Comparison of ENCODE assay signal across 9 mouse cellular contexts in genomic region chr5:148495173-148495572, GRCm38 (mm10). TPM values are rescaled to one million over a fixed set of nuclear protein-coding genes. Genes with fewer than 3 reads are reported as not detected.
DNase-seq lines count a peak whose midpoint lies in the region; ATAC-seq and TF ChIP-seq lines count a peak whose summit lies in the region.
"Had no signal": no experiment of that assay in that cellular context is flagged by ENCODE, and none has a peak within 500 bp of the region (broad histone marks: within the 10 kb centered on the region; RNA-seq: fewer than 3 reads in every experiment).

No protein-coding gene starts in this region.

- TF ChIP-seq POLR2A in MEL (IDR thresholded peaks at IDR 0.05; ENCODE audit: control insufficient read depth in 1 of 2, insufficient read depth in 1 of 2, low read depth in 1 of 2, low read length in 2 of 2, poor library complexity in 1 of 2): peak; percentile 29 to 53; a peak in 2 of 4 replicates

- no peak for TF ChIP-seq RAD21 in MEL (IDR thresholded peaks at IDR 0.05; ENCODE audit: low read depth, low read length)

- H3K27ac ChIP-seq in heart, embryonic 10.5 days: no peak overlapping the region
- H3K27ac ChIP-seq in MEL (ENCODE audit: control insufficient read depth, low read depth, low read length): peak overlapping the region; percentile 33
- H3K27ac ChIP-seq in intestine, embryonic 16.5 days (ENCODE audit: low read length): no peak overlapping the region; the same call in 1 of the 2 replicates
- no peak overlapping the region for H3K27ac ChIP-seq in neural tube, embryonic 15.5 days (replicated peaks)
- H3K27ac ChIP-seq in gastrocnemius, adult 2 months: no peak overlapping the region
- H3K27ac ChIP-seq: heart, adult 2 months had no signal

- 0 out of 2 replicates have a peak overlapping the region, but pooled peaks have one; percentile 22 for H3K4me3 ChIP-seq in heart, embryonic 10.5 days
- H3K4me3 ChIP-seq in MEL (ENCODE audit: control insufficient read depth in 1 of 2, insufficient read depth in 1 of 2, low read depth in 2 of 2, low read length in 2 of 2): peak overlapping the region; percentile 19 to 61
- no peak overlapping the region for H3K4me3 ChIP-seq in intestine, embryonic 16.5 days (ENCODE audit: low read length)
- no peak overlapping the region for H3K4me3 ChIP-seq in neural tube, embryonic 15.5 days (replicated peaks)
- no peak overlapping the region for H3K4me3 ChIP-seq in gastrocnemius, adult 2 months
- H3K4me3 ChIP-seq: heart, adult 2 months had no signal

- H3K9me3 ChIP-seq in heart, embryonic 10.5 days: no peaks in the 10 kb centered on the region
- no peaks in the 10 kb centered on the region for H3K9me3 ChIP-seq in MEL (replicated peaks; ENCODE audit: insufficient read depth, low read length)
- H3K9me3 ChIP-seq in intestine, embryonic 16.5 days (ENCODE audit: control insufficient read depth, low read length): no peaks in the 10 kb centered on the region; the same call in 1 of the 2 replicates
- H3K9me3 ChIP-seq in neural tube, embryonic 15.5 days (replicated peaks): no peaks in the 10 kb centered on the region

- H3K36me3 ChIP-seq in heart, embryonic 10.5 days: peaks cover 2% of the 10 kb centered on the region; the same call in 1 of the 2 replicates
- H3K36me3 ChIP-seq in MEL (ENCODE audit: control insufficient read depth in 1 of 2, insufficient read depth in 2 of 2, low read length in 2 of 2): peaks cover 0 to 22% of the 10 kb centered on the region in 2 experiments; a peak in 2 of 4 replicates
- no peaks in the 10 kb centered on the region for H3K36me3 ChIP-seq in intestine, embryonic 16.5 days (ENCODE audit: control insufficient read depth, insufficient read depth, low read length)
- H3K36me3 ChIP-seq in neural tube, embryonic 15.5 days: no peaks in the 10 kb centered on the region

- peak; percentile 80 for ATAC-seq in intestine, embryonic 16.5 days
- ATAC-seq in neutrophil, adult 5-6 weeks (ENCODE audit: extremely low read depth, insufficient number of reproducible peaks, low FRiP score, poor library complexity, severe bottlenecking): peak; percentile 65
- ATAC-seq in neural tube, embryonic 15.5 days (ENCODE audit: low FRiP score): no peak

- DNase-seq in heart, embryonic 10.5 days (ENCODE audit: low spot score): no peak
- no peak for DNase-seq in heart, adult 8-10 months (ENCODE audit: low spot score)
- peak; percentile 90 for DNase-seq in MEL (ENCODE audit: low read depth, low spot score)
- no peak for DNase-seq in gastrocnemius, adult 2 months
- DNase-seq in adrenal gland, adult 18-20 months (ENCODE audit: low spot score in 2 of 2): no peak

- peaks cover 6% of the 10 kb centered on the region for H3K4me1 ChIP-seq in heart, embryonic 10.5 days
- H3K4me1 ChIP-seq in MEL (ENCODE audit: control insufficient read depth in 1 of 2, insufficient read depth in 2 of 2, low read length in 2 of 2): peaks cover 10 to 21% of the 10 kb centered on the region in 2 experiments
- peaks cover 3% of the 10 kb centered on the region; the same call in 1 of the 2 replicates for H3K4me1 ChIP-seq in intestine, embryonic 16.5 days (ENCODE audit: control insufficient read depth, insufficient read depth, low read length)
- H3K4me1 ChIP-seq in neural tube, embryonic 15.5 days: peaks cover 5% of the 10 kb centered on the region; the same call in 1 of the 2 replicates

- peak overlapping the region; percentile 43 for H3K4me2 ChIP-seq in intestine, embryonic 16.5 days (ENCODE audit: low read depth, low read length)
- no peak overlapping the region for H3K4me2 ChIP-seq in neural tube, embryonic 15.5 days

- 29% methylated on average over 10 of the region's 10 CpGs for WGBS in heart, embryonic 10.5 days
- 42% methylated on average over 10 of the region's 10 CpGs for WGBS in intestine, embryonic 16.5 days
- 70% methylated on average over 10 of the region's 10 CpGs for WGBS in neural tube, embryonic 15.5 days

- intact Hi-C loops in gastrocnemius, adult 2 months (cut with DNase I): no loop called here

- no peak for TF ChIP-seq CTCF in MEL (IDR thresholded peaks at IDR 0.05 in 2 of 3, conservative IDR thresholded peaks at IDR 0.05 in 1 of 3; ENCODE audit: control insufficient read depth in 1 of 3, insufficient read depth in 1 of 3, low read depth in 2 of 3, low read length in 3 of 3, poor library complexity in 1 of 3, severe bottlenecking in 1 of 3)
- no peak for TF ChIP-seq CTCF in gastrocnemius, adult 2 months (IDR thresholded peaks at IDR 0.05)

- H3K9ac ChIP-seq in MEL (ENCODE audit: control insufficient read depth, low read depth, low read length, poor library complexity, severe bottlenecking): peak overlapping the region; percentile 35
- H3K9ac ChIP-seq in intestine, embryonic 16.5 days (ENCODE audit: low read depth, low read length): 0 out of 2 replicates have a peak overlapping the region, but pooled peaks have one; percentile 28
- no peak overlapping the region for H3K9ac ChIP-seq in neural tube, embryonic 15.5 days (replicated peaks)

- peaks cover under 1% of the 10 kb centered on the region; the same call in 1 of the 2 replicates for H3K79me2 ChIP-seq in MEL (ENCODE audit: control insufficient read depth, insufficient read depth, low read length, poor library complexity)

- TF ChIP-seq EP300 in MEL (IDR thresholded peaks at IDR 0.05; ENCODE audit: low read depth in 1 of 2, low read length in 2 of 2): peak; percentile 9 to 43; a peak in 2 of 4 replicates

- no peaks in the 10 kb centered on the region for H3K27me3 ChIP-seq in heart, embryonic 10.5 days (ENCODE audit: insufficient read depth, poor library complexity, severe bottlenecking)
- H3K27me3 ChIP-seq in MEL (ENCODE audit: control insufficient read depth in 1 of 2, insufficient read depth in 2 of 2, low read length in 2 of 2): no peaks in the 10 kb centered on the region
- H3K27me3 ChIP-seq in intestine, embryonic 16.5 days (replicated peaks; ENCODE audit: control insufficient read depth, insufficient read depth, low read length): no peaks in the 10 kb centered on the region
- no peaks in the 10 kb centered on the region for H3K27me3 ChIP-seq in neural tube, embryonic 15.5 days (replicated peaks)

TF ChIP-seq in MEL, 35 proteins besides CTCF, POLR2A, EP300 and RAD21 (continues in another document):
- peak; percentile 97 for TF ChIP-seq ZNF384 (IDR thresholded peaks at IDR 0.05; ENCODE audit: low read depth, low read length)
- no peak for TF ChIP-seq MEF2A (IDR thresholded peaks at IDR 0.05; ENCODE audit: extremely low read depth, insufficient replicate concordance, low read depth, low read length, poor library complexity, severe bottlenecking)
- no peak for TF ChIP-seq POLR2AphosphoS5 (IDR thresholded peaks at IDR 0.05; ENCODE audit: borderline replicate concordance, low read depth, low read length)
- peak; percentile 70 for TF ChIP-seq BHLHE40 (IDR thresholded peaks at IDR 0.05; ENCODE audit: borderline replicate concordance, low read depth, low read length)
- no peak for TF ChIP-seq UBTF (IDR thresholded peaks at IDR 0.05; ENCODE audit: borderline replicate concordance, insufficient read depth, low read depth, low read length)
- TF ChIP-seq MAZ (IDR thresholded peaks at IDR 0.05; ENCODE audit: low read depth, low read length): no peak
- TF ChIP-seq MYC (IDR thresholded peaks at IDR 0.05; ENCODE audit: low read depth, low read length): peak; percentile 84
- TF ChIP-seq MAX (IDR thresholded peaks at IDR 0.05; ENCODE audit: low read length): peak; percentile 47; the same call in 1 of the 2 replicates
- TF ChIP-seq TBP (IDR thresholded peaks at IDR 0.05; ENCODE audit: low read depth, low read length): peak; percentile 61
- peak; percentile 56; the same call in 1 of the 2 replicates for TF ChIP-seq ZMIZ1 (IDR thresholded peaks at IDR 0.05; ENCODE audit: low read depth, low read length)
- no peak for TF ChIP-seq MYB (IDR thresholded peaks at IDR 0.05; ENCODE audit: low read depth, low read length)
- no peak for TF ChIP-seq TAL1 (IDR thresholded peaks at IDR 0.05; ENCODE audit: low read length)
- no peak for TF ChIP-seq E2F4 (IDR thresholded peaks at IDR 0.05; ENCODE audit: borderline replicate concordance, low read depth, low read length)
- no peak for TF ChIP-seq POLR2AphosphoS2 (IDR thresholded peaks at IDR 0.05; ENCODE audit: low read length)
- peak; percentile 49 for TF ChIP-seq NELFE (IDR thresholded peaks at IDR 0.05; ENCODE audit: low read depth, low read length)
- peak; percentile 49 for TF ChIP-seq GATA1 (IDR thresholded peaks at IDR 0.05; ENCODE audit: low read depth, low read length)
- TF ChIP-seq ETS1 (IDR thresholded peaks at IDR 0.05; ENCODE audit: low read depth, low read length): peak; percentile 97
- peak; percentile 70 for TF ChIP-seq HCFC1 (IDR thresholded peaks at IDR 0.05; ENCODE audit: low read depth, low read length)
- TF ChIP-seq ZC3H11A (IDR thresholded peaks at IDR 0.05; ENCODE audit: low read depth, low read length): no peak
- no peak for TF ChIP-seq JUND (IDR thresholded peaks at IDR 0.05; ENCODE audit: low read depth, low read length)
- TF ChIP-seq SIN3A (IDR thresholded peaks at IDR 0.05; ENCODE audit: low read length): peak; percentile 90
- peak; percentile 74 for TF ChIP-seq USF1 (IDR thresholded peaks at IDR 0.05; ENCODE audit: low read depth, low read length)
- no peak for TF ChIP-seq NRF1 (IDR thresholded peaks at IDR 0.05; ENCODE audit: insufficient read depth, low read depth, low read length, poor library complexity, severe bottlenecking)
- peak; percentile 89 for TF ChIP-seq ELF1 (IDR thresholded peaks at IDR 0.05; ENCODE audit: low read depth, low read length)
- no peak for TF ChIP-seq SMC3 (IDR thresholded peaks at IDR 0.05; ENCODE audit: low read depth, low read length)
- no peak for TF ChIP-seq MAFK (IDR thresholded peaks at IDR 0.05; ENCODE audit: borderline replicate concordance, low read depth, low read length)
- TF ChIP-seq USF2 (IDR thresholded peaks at IDR 0.05; ENCODE audit: borderline replicate concordance in 1 of 2, insufficient read depth in 1 of 2, low read depth in 1 of 2, low read length in 2 of 2): 0 out of 4 replicates have a peak, but pooled peaks of 1 of the 2 experiments have one; percentile 20

RNA-seq across cellular contexts. Expression of gene Ubl3, which starts 57.4 kb away (rescaled TPM):
- 55.0 and 59.9 TPM in 2 replicates for polyA plus RNA-seq in heart, embryonic 10.5 days (2016; fragmentation: Nextera tagmentation; extraction: Ambion mirVana)
- 10 to 100 TPM; 86.1 to 99.8 (median 92.6) TPM for total RNA-seq in heart, adult 8-10 months (2022)
- 41.0 and 50.7 TPM in 2 replicates for total RNA-seq in MEL (2012; rRNA removed)
- polyA plus RNA-seq in MEL (2012; ENCODE audit: insufficient read depth in 1 of 2, insufficient read length in 2 of 2, low read depth in 1 of 2, low replicate concordance in 2 of 2, missing spikeins in 1 of 2): 10 to 100 TPM in 1 of 2 experiments, not detected in 1; 59.0 TPM
- polyA plus RNA-seq in intestine, embryonic 16.5 days (2015; fragmentation: Nextera tagmentation; extraction: Ambion mirVana): 27.0 and 59.0 TPM in 2 replicates
- total RNA-seq in neutrophil, adult 5-6 weeks (2017): 186 and 187 TPM in 2 replicates
- 98.3 and 98.4 TPM in 2 replicates for polyA plus RNA-seq in neural tube, embryonic 15.5 days (2015; fragmentation: Nextera tagmentation; extraction: Ambion mirVana)
- total RNA-seq in gastrocnemius, adult 2 months (2021): 100 to 1,000 TPM; 140 to 141 TPM
- 100 to 1,000 TPM; 152 to 163 TPM for total RNA-seq in adrenal gland, adult 18-20 months (2021)

Comparison
In these comparisons a context has a peak if more than half of its experiments do, and no peak if none do; other contexts are left out.
1. H3K4me3 ChIP-seq: peak in heart, embryonic 10.5 days (single experiment) and MEL (2 of 2); none in intestine, embryonic 16.5 days (single experiment), neural tube, embryonic 15.5 days (single experiment) and gastrocnemius, adult 2 months (single experiment).